In genomic region chr8:3701491-3701890, GRCm38 (mm10) we compare ENCODE assay signal across 1 mouse cellular context.
TF ChIP-seq lines count a peak whose summit lies in the region.

No protein-coding gene starts in this region.

TF ChIP-seq in CH12.LX, 34 proteins besides CTCF, POLR2A, EP300 and RAD21:
- no peak for TF ChIP-seq MAX (IDR thresholded peaks at IDR 0.05; ENCODE audit: low read length)
- no peak for TF ChIP-seq JUN (IDR thresholded peaks at IDR 0.05; ENCODE audit: insufficient read depth, low read depth, low read length)
- no peak for TF ChIP-seq E2F4 (IDR thresholded peaks at IDR 0.05; ENCODE audit: insufficient replicate concordance, low read depth, low read length)
- no peak for TF ChIP-seq GABPA (IDR thresholded peaks at IDR 0.05; ENCODE audit: insufficient replicate concordance, low read depth, low read length)
- TF ChIP-seq ZKSCAN1 (IDR thresholded peaks at IDR 0.05; ENCODE audit: borderline replicate concordance, low read depth, low read length) = no peak
- no peak for TF ChIP-seq SMC3 (IDR thresholded peaks at IDR 0.05; ENCODE audit: low read depth, low read length)
- no peak for TF ChIP-seq USF2 (conservative IDR thresholded peaks at IDR 0.05; ENCODE audit: low read depth, low read length)
- TF ChIP-seq POLR2AphosphoS2 (IDR thresholded peaks at IDR 0.05; ENCODE audit: low read depth, low read length) = no peak
- TF ChIP-seq MYC (IDR thresholded peaks at IDR 0.05; ENCODE audit: low read depth, low read length) = no peak
- no peak for TF ChIP-seq SIN3A (IDR thresholded peaks at IDR 0.05; ENCODE audit: low read length)
- TF ChIP-seq ZNF384 (IDR thresholded peaks at IDR 0.05; ENCODE audit: low read depth, low read length) = no peak
- TF ChIP-seq ELF1 (IDR thresholded peaks at IDR 0.05; ENCODE audit: low read depth, low read length) = no peak
